Mouse (Mus musculus): Measurements from ENCODE around the gene Spock1.

DNA sequence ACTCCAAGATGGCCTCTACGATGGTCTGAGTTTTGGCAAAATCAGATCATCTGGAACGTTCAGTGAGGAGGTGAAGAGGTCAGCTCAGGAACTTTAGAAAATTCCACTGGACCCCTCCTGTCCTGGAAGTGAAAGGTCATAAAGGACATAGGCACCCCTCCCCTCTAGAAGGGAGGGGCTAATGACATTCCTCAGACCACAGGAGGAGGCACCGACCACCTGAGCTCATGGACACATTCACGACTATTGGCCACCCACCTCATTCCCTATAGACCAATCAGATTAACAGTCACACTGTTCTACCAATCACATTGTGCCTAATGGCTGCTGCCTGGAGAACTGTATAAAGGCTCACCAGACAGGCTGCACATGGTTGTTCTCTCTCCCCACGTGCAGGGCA is 384.8 kb downstream of the Spock1 start:
- TF ChIP-seq CTCF (IDR thresholded peaks at IDR 0.05; ENCODE audit: low read depth) (no peak), EP300 (optimal IDR thresholded peaks at IDR 0.05) (no peak)

Data from stomach, postnatal 0 days (tissue).